Mouse (Mus musculus): ENCODE data around the gene Tmed6.
A peak's percentile ranks its signal among the peaks of the same experiment; 100 is the strongest.
"Not testable (repeated sequence)": the region's sequence is repeated elsewhere in the genome, so short reads cannot be mapped to it uniquely, and the experiment has no call there.

The Tmed6 gene

GRCm38 (mm10) chr8:107065511-107066496 lies at the start of gene Tmed6:
TSS of gene Tmed6 (minus strand) at chr8:107065644.
- peak; percentile 89 to 90 for DNase-seq

GRCm38 (mm10) chr8:107115008-107115320 lies 49.5 kb upstream of the Tmed6 start:
- DNase-seq, result no peak

DNA sequence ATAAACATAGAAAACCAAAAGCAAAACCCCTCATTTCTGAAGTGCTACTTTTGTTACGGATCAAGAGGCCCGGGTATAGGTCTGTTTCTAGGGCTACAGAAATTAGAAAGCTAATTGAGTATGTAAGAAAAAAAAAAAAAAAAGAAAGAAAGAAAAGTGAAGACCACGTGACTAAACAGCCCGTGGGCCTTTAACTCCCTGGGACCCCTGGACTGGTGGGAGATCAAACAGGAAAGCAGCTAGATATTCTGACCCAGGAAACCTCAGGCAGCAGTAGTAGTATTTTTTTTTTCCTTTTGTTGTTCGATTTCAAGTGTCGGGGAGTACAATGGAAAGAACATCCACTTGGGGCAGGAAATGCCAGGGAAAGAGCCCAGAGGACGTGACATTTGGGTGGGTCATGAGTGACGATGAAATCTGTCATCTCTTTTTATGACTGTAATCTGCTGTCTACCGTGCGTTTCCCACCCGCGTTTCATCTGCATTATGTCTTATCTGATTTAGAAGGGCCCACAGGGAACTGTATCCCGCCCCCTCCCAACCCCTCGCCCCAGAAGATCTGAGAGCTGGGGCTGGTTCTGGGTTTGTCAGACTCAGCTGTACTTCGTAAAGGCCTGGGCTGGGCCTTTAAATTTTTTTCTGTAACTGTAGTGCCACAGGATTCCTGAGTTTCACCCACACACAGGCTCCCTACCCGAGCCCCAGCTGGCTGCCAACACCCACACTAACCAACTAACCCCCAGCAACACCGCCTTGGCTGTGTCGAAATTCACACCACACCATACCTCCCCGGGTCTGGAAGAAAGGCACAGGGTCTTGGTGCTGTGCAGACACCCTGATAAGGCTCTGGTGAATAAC lies 48.9 kb upstream of the Tmed6 start:
- no peak for DNase-seq

DNA sequence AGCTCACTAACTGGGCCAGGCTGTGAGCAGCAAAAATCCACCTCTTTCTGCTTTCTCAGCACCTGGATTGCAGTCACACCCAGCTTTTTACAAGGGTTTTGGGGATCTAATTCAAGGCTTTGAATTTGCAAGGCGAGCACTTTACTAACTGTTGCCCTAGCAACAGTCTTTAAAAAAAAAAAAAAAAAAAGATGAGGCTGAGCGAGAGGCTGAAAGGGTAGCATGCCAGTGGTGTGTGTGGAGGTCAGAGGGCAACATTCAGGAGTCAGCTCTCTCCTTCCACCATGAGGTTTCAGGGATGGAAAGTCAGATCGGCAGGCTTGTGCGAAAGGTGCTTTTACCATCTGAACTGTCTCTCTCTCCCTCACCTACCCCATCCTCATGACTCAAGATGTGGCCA lies 47.8 kb upstream of the Tmed6 start:
- no peak for DNase-seq

GRCm38 (mm10) chr8:107111340-107112105 lies 46.1 kb upstream of the Tmed6 start:
- DNase-seq, result no peak

GRCm38 (mm10) chr8:107110629-107111330 lies 45.3 kb upstream of the Tmed6 start:
- no peak for DNase-seq

DNA sequence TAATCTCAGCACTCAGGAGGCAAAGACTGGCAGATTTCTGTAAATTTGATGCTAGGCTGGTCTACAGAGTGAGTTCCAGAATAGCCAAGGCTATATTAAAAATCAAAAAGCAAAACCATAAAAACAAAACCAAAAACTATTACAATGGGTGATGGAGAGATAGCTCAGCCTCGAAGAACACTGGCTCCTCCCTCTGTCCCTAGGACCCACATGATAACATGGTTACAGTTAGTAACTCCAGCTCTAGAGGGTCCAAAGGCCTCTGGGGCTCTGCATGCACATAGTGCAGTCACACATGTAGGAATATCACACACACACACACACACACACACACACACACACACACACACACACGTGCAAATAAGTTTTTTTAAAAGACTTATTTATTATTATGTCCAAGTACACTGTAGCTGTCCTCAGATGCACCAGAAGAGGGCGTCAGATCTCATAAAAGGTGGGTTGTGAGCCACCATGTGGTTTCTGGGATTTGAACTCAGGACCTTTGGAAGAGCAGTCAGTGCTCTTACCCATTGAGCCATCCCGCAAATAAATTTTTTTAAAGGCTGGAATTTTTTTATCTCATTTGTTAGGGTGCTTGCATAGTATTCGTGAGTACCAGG lies 44.5 kb upstream of the Tmed6 start:
- DNase-seq, result no peak

GRCm38 (mm10) chr8:107108978-107109720 lies 43.7 kb upstream of the Tmed6 start:
- no peak for DNase-seq

DNA sequence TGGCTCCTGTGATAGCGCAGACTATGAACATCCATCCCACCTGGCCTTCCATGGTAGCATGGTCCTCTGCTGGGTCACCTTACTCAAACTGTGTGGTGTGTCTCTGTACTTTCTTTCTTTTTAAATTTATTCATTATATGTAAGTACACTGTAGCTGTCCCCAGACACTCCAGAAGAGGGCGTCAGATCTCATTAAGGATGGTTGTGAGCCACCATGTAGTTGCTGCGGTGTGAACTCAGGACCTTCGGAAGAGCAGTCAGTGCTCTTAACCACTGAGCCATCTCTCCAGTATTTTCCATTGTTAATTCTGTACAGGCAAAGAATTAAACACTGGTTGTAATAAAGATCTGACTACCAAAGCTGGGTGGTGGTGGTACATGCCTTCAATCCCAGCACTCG lies 42.6 kb upstream of the Tmed6 start:
- not testable (repeated sequence) for DNase-seq

DNA sequence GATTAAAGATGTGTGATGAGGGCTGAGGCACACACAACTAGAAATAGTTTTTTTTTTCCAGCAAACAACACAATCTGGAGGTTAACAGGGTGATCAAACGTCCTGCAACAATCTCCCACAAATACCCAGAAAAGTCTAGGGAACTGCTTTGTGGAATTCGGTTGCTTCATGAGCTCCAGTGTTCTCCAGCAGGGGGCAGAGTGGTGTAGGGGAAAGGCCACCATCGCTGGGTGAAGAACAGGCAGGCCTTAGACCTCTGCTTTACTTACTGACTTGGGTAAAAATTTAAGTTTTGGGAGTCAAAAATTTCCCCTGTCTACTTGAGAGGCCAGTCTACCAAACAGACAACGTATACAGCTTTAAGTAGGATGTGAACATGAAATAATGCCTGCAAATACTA lies 39.1 kb upstream of the Tmed6 start:
- DNase-seq, result peak in 1 of 2 experiments; percentile 80

GRCm38 (mm10) chr8:107100635-107101034 lies 35.2 kb upstream of the Tmed6 start:
- DNase-seq, result no peak

DNA sequence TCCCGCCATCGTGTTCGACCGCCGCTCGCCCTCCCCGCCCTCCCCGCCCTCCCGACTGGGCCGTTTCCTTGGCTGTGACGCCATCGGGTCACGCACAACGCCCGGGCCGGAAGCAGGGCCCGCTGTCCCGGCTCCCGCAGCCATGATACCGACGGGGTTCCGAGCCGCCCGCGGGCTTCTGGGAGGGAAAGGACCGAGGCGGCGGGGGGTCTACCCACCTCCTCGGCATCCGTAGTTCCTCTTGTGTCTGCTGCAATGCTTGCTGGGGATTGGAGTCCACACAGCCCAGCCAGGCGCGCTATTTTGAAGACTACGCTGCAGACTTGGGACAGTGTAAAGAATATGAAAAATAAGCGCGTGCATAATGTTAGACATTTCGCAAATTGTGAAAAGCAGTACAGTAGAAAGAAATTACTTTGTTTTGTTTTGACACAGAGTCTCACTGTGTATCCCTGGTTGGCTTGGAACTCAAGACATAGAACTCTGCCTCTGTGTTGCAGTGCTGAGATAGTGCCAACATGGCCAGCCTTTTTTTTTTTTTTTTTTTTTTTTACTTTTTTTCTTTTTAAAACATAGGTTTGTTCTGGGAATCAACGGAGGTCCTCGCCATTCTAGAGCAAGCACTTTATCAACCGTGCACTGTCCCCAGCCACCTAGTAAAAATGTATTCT lies 31.1 kb upstream of the Tmed6 start, which contains the start of gene Terf2:
Gene Terf2, minus strand, starts transcription at position 182 of the 671 bp plus-strand sequence.
- peak; percentile 96 for DNase-seq

DNA sequence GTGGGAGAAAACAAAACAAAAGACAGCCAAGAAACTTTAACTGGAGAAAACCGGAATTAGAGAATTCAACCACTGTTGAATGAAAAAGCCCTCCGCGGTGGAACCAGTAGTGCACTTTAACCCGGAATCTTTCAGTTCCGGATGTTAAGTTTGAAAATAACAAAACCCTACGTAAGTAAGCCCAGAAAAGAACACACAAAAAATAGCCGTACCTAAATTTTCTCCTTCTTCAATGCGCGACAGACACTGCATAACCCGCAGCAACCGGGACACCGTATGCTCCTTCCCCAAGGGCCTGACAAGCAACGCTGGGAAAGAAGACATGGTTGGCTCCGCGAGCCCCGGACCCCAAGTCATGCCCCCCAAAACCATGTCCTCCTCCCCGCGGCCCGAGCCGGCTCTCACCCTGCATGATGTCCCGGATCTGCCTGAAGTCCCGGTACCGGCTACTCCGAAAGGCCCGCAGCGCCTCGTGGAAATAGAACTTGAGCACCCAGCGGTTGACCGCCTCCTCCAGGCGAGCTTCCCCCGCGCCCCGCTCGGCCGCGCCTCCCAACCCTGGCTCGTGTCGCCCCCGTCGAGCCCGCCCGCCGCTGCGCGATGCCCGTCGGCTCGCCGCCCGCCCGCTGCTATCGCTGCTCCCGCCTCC lies 30.4 kb upstream of the Tmed6 start:
- DNase-seq, result no peak

- DNase-seq, result no peak
Observed at GRCm38 (mm10) chr8:107090531-107090930, 25.1 kb upstream of the Tmed6 start.

DNA sequence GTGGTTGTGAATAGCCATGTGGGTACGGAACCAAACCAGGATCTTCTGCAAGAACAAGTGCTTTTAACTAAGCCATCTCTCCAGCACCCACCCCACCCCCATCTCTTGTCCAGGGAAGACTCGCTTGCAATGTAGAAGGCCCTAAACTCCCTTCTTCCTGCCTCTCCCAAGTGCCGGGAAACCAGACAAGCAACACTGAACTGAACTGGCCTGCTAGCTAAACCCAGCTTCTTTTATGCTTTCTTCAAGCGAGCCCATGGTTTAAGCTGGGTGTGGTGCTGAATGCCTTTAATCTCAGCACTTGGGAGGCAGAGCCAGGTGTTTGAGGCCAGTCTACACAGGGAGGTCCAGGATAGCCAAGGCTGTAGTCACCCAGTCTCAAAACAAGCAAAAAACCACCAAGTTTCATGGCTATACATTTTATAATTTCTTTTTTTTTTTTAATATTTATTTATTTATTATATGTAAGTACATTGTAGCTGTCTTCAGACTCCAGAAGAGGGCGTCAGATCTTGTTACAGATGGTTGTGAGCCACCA lies 23.2 kb upstream of the Tmed6 start:
- no peak for DNase-seq

DNA sequence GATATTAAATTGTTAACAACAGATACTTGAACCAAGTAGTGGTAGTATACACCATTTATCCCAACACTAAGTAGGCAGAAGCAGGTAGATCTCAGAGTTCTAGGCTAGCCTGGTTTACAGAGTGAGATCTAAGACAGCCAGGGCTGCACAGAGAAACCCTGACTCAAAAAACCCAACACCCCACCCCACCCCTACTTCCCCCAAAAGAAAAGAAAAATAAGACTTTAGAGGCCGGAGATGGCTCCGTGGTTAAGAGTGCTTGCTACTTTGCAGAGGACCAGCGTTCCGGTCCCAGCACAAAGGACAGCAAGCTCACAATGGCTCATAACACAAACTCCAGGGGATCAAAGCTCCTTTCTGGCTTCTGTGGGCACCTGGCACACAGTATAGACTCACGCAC lies 20.6 kb upstream of the Tmed6 start:
- no peak for DNase-seq

DNA sequence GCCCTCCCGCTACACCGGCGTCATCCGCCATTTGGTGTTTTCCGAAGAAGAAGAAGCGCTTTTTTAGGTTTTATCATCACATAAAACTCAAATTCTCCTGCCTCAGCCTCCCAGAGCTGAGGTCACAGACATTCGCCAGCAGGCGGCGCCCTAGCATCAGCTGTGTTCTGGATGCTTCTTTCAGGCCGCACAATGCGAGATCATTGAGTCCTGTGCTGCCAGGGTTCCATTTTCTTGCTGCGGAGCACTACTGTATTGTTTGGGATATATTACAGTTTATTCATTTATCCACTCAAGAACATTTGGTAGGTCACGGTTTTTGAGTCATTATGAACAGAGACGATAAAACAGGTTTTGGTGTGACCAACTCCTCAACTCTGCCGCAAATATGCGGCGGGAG lies 19.9 kb upstream of the Tmed6 start:
- no peak for DNase-seq

- no peak for DNase-seq
Observed at GRCm38 (mm10) chr8:107076239-107076888, 10.9 kb upstream of the Tmed6 start.

DNA sequence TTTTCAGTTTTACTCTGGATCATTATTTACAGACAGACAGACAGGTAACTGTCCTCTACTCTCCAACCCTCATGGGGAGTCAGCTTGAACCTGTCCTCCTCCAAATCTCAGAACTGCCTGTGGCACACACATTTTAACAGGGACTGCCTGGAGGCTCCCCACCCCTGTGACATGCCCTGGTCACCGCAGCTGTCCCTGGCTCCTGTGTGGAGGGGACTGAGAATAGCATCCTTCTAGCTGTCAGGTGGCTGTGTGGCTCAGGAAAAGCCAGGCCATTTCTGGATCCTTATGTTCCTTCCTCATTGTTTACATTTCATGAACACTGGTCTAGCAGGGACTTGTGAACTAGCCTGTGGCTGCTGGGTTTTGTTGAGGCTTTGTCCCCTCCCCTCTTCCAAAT lies 8.7 kb upstream of the Tmed6 start:
- no peak for DNase-seq

Measured in kidney, adult 8-10 months (tissue).